Mouse (Mus musculus): ENCODE measurements around the gene Echs1.

DNA sequence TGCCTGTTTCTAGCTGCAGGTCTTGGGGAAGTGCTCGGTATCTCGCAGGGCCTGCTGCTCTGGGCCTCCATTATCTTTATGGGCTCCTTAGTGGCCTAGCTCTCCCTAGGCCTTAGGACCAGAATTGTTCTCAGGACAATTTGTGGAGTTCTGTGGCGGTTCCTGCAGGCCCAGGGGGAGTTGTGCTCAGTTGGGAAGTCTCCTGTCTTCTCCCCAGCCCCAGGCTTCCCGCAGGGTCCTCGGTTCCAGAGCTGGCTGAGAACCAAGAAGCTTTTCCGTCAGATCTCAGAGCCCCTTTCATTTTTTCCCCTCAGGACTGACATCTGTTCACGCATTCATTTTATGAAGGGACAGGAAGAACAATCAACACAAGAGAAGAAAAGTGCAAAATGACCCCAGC lies 48.4 kb upstream of the Echs1 start, which contains the start of gene Olfr522:
- TF ChIP-seq ETS1 (conservative IDR thresholded peaks at IDR 0.05; ENCODE audit: low read depth, low read length), result no peak
- TF ChIP-seq POLR2A (IDR thresholded peaks at IDR 0.05; ENCODE audit: low read depth, low read length), result no peak
- no peak for TF ChIP-seq CTCF (conservative IDR thresholded peaks at IDR 0.05 in 1 of 2, IDR thresholded peaks at IDR 0.05 in 1 of 2; ENCODE audit: low read depth in 2 of 2, low read length in 2 of 2)
- TF ChIP-seq MAX (IDR thresholded peaks at IDR 0.05; ENCODE audit: low read length), result no peak

Measured in CH12.LX (cell line).